Mouse (Mus musculus) testis, adult 2 months (tissue): ENCODE results near the gene Itpkb.

ENCODE experiments used
- CTCF ChIP-seq: fragments of 200-500 bp; IDR thresholded peaks from 2 replicates; pipeline ENCODE4 v1.5.1; 2012; ENCODE audit warnings: low read depth, mild to moderate bottlenecking, inconsistent platforms, low read length, moderate library complexity; ENCODE audit not compliant: control insufficient read depth, insufficient read depth, insufficient replicate concordance
- POLR2A ChIP-seq: fragments of 200-500 bp; IDR thresholded peaks from 2 replicates; pipeline ENCODE4 v1.6.1; 2012; ENCODE audit warnings: low read depth, mild to moderate bottlenecking, inconsistent platforms, low read length, moderate library complexity; ENCODE audit not compliant: control insufficient read depth

GRCm38 (mm10) chr1:180433098-180433538 lies 102.8 kb downstream of the Itpkb start:
- TF ChIP-seq POLR2A (no peak), CTCF (no peak)
